Mouse (Mus musculus) lung, embryonic 14.5 days (tissue): ENCODE measurements around the gene Pglyrp4. TPM values are rescaled to one million over a fixed set of nuclear protein-coding genes. Genes with fewer than 3 reads are reported as not detected.
"Not testable (repeated sequence)": the region's sequence is repeated elsewhere in the genome, so short reads cannot be mapped to it uniquely, and the experiment has no call there.

Experiments used
- ATAC-seq: fragments of 200-750 bp; cut with Nextera tagmentation; 2 replicates; pipeline ENCODE4 v1.8.0; 2017; ENCODE audit warnings: mild to moderate bottlenecking, moderate TSS enrichment, moderate library complexity; ENCODE audit not compliant: insufficient read depth
- DNase-seq: peaks from one replicate; pipeline ENCODE4 v3.0.0-alpha.2; 2015
- H3K27ac ChIP-seq: fragments of 300-500 bp; sonication (generic); 2 replicates; pipeline ENCODE4 v1.5.1; 2014; ENCODE audit warnings: low read depth, mild to moderate bottlenecking, moderate library complexity
- H3K27me3 ChIP-seq: fragments of 300-500 bp; sonication (generic); 2 replicates; pipeline ENCODE4 v1.6.1; 2014; ENCODE audit warnings: low read length, control low read depth; ENCODE audit not compliant: insufficient read depth
- H3K36me3 ChIP-seq: fragments of 300-500 bp; sonication (generic); 2 replicates; pipeline ENCODE4 v1.6.1; 2014; ENCODE audit warnings: control low read depth; ENCODE audit not compliant: insufficient read depth
- H3K4me1 ChIP-seq: fragments of 300-500 bp; sonication (generic); 2 replicates; pipeline ENCODE4 v1.6.1; 2014; ENCODE audit warnings: antibody characterized with exemption, control low read depth; ENCODE audit not compliant: insufficient read depth
- H3K4me2 ChIP-seq: fragments of 300-500 bp; sonication (generic); 2 replicates; pipeline ENCODE4 v1.6.1; 2014; ENCODE audit warnings: mild to moderate bottlenecking
- H3K4me3 ChIP-seq: fragments of 300-500 bp; sonication (generic); 2 replicates; pipeline ENCODE4 v1.5.1; 2014; ENCODE audit warnings: low read depth, low read length
- H3K9ac ChIP-seq: fragments of 300-500 bp; sonication (generic); 2 replicates; pipeline ENCODE4 v1.6.1; 2014
- H3K9me3 ChIP-seq: fragments of 300-500 bp; sonication (generic); 2 replicates; pipeline ENCODE4 v1.6.1; 2016; ENCODE audit warnings: low read depth, low read length, control low read depth
- CTCF ChIP-seq: IDR thresholded peaks from 2 replicates; pipeline ENCODE4 v1.5.1; 2016; ENCODE audit warnings: antibody characterized with exemption, low read depth
- WGBS: fragments of 180-500 bp; shearing (Covaris S2); extraction: QIAGEN DNeasy Blood & Tissue Kit; methylation state at CpG from one replicate; pipeline ENCODE4 v1.1.7; 2014; 5-methylcytosine and 5-hydroxymethylcytosine counted together
- polyA plus RNA-seq: library from polyadenylated mRNA; unstranded; fragments of >200 nt; fragmentation: Nextera tagmentation; extraction: Ambion mirVana; gene quantifications from 2 replicates; pipeline ENCODE4 v1.2.1, GENCODE M21; 2014

The Pglyrp4 gene
- polyA plus RNA-seq, 1 experiment from 2014 or later: not detected

GRCm38 (mm10) chr3:90709591-90710460 lies 16.9 kb upstream of the Pglyrp4 start:
- peak; percentile 99 for TF ChIP-seq CTCF
- ATAC-seq (peak; percentile 76), DNase-seq (peak; percentile 92)
- H3K27me3 ChIP-seq: no peaks in the 10 kb centered on the region
- WGBS: 40% methylated on average over 12 of the region's 12 CpGs
- H3K4me2 ChIP-seq: no peak overlapping the region
- H3K27ac ChIP-seq: no peak overlapping the region
- no peaks in the 10 kb centered on the region for H3K9me3 ChIP-seq
- H3K36me3 ChIP-seq: no peaks in the 10 kb centered on the region
- H3K9ac ChIP-seq: no peak overlapping the region
- no peaks in the 10 kb centered on the region for H3K4me1 ChIP-seq
- H3K4me3 ChIP-seq: no peak overlapping the region

- Histone ChIP-seq H3K9me3 (no peaks in the 10 kb centered on the region), H3K27me3 (no peaks in the 10 kb centered on the region), H3K4me2 (no peak overlapping the region), H3K4me3 (no peak overlapping the region), H3K27ac (no peak overlapping the region), H3K36me3 (no peaks in the 10 kb centered on the region), H3K9ac (no peak overlapping the region), H3K4me1 (no peaks in the 10 kb centered on the region)
- WGBS: 92% methylated on average over 1 of the region's 1 CpGs
- ATAC-seq (no peak), DNase-seq (no peak)
- TF ChIP-seq CTCF: no peak
These were observed 23.0 kb downstream of the Pglyrp4 start for GRCm38 (mm10) chr3:90749658-90750057.

GRCm38 (mm10) chr3:90777776-90778175 lies 51.1 kb downstream of the Pglyrp4 start, which contains the start of gene Gm5849:
Gene Gm5849 (minus strand): TSS chr3:90777876.
- not testable (repeated sequence) for ATAC-seq, H3K9ac ChIP-seq, H3K9me3 ChIP-seq, H3K36me3 ChIP-seq, H3K4me2 ChIP-seq, H3K27me3 ChIP-seq, H3K27ac ChIP-seq, H3K4me3 ChIP-seq, H3K4me1 ChIP-seq, DNase-seq
- WGBS: 83% methylated on average over 1 of the region's 1 CpGs

Other genes with a start within 250 kb of the Pglyrp4 start
- gene Snapin, start 235.9 kb upstream of the Pglyrp4 start, polyA plus RNA-seq: 68.0 and 74.7 TPM in 2 replicates
- 103 and 109 TPM in 2 replicates for gene Chtop, start 217.4 kb upstream of the Pglyrp4 start, polyA plus RNA-seq
- 28.0 and 33.9 TPM in 2 replicates for gene S100a1, start 212.5 kb upstream of the Pglyrp4 start, polyA plus RNA-seq
- gene S100a13, start 212.5 kb upstream of the Pglyrp4 start, polyA plus RNA-seq: 27.3 and 32.2 TPM in 2 replicates
- 1.2 and 1.6 TPM in 2 replicates for gene S100a14, start 200.1 kb upstream of the Pglyrp4 start, polyA plus RNA-seq
- 161 and 175 TPM in 2 replicates for gene S100a16, start 189.7 kb upstream of the Pglyrp4 start, polyA plus RNA-seq
- gene S100a3, start 166.3 kb upstream of the Pglyrp4 start, polyA plus RNA-seq: 0.12 and 0.49 TPM in 2 replicates
- gene S100a2, start 136.7 kb upstream of the Pglyrp4 start, polyA plus RNA-seq: not detected in 2 replicates
- gene Gm42674, start 125.0 kb upstream of the Pglyrp4 start, polyA plus RNA-seq: not detected in 2 replicates
- 3.1 and 3.7 TPM in 2 replicates for gene S100a4, start 123.1 kb upstream of the Pglyrp4 start, polyA plus RNA-seq
- gene S100a5, start 118.4 kb upstream of the Pglyrp4 start, polyA plus RNA-seq: not detected in 2 replicates
- 84.2 and 100 TPM in 2 replicates for gene S100a6, start 114.0 kb upstream of the Pglyrp4 start, polyA plus RNA-seq
- gene S100a7a, start 72.9 kb upstream of the Pglyrp4 start, polyA plus RNA-seq: not detected in 2 replicates
- gene S100a8, start 57.9 kb upstream of the Pglyrp4 start, polyA plus RNA-seq: 5.6 and 32.5 TPM in 2 replicates
- gene S100a9, start 31.2 kb upstream of the Pglyrp4 start, polyA plus RNA-seq: 1.9 and 14.0 TPM in 2 replicates
- gene Gm5849, start 51.0 kb downstream of the Pglyrp4 start, polyA plus RNA-seq: not detected in 2 replicates